Mouse (Mus musculus) ES-E14 (cell line): ENCODE measurements at regions not wholly inside any gene's neighbourhood (a gene's known extent, or its start where the extent isn't known, plus 50 kb on each side); places are given as distances from the start of the nearest gene placed in this dataset.
"Not testable (repeated sequence)": the region's sequence is repeated elsewhere in the genome, so short reads cannot be mapped to it uniquely, and the experiment has no call there.

Source experiments
- MAFK ChIP-seq: IDR thresholded peaks from 2 replicates; pipeline ENCODE4 v1.6.1; 2014; ENCODE audit warnings: mild to moderate bottlenecking, low read depth, low read length, inconsistent platforms; ENCODE audit not compliant: insufficient read depth
- ZC3H11A ChIP-seq: IDR thresholded peaks from 2 replicates; pipeline ENCODE4 v1.6.1; 2012; ENCODE audit warnings: low read depth, mild to moderate bottlenecking, inconsistent platforms, low read length, borderline replicate concordance

GRCm38 (mm10) chr4:9724801-9725200, 1149.5 kb upstream of the 2610301B20Rik start:
- TF ChIP-seq ZC3H11A, MAFK: not testable (repeated sequence)
